Mouse (Mus musculus): Measurements from ENCODE around the gene Gas2l2.

DNA sequence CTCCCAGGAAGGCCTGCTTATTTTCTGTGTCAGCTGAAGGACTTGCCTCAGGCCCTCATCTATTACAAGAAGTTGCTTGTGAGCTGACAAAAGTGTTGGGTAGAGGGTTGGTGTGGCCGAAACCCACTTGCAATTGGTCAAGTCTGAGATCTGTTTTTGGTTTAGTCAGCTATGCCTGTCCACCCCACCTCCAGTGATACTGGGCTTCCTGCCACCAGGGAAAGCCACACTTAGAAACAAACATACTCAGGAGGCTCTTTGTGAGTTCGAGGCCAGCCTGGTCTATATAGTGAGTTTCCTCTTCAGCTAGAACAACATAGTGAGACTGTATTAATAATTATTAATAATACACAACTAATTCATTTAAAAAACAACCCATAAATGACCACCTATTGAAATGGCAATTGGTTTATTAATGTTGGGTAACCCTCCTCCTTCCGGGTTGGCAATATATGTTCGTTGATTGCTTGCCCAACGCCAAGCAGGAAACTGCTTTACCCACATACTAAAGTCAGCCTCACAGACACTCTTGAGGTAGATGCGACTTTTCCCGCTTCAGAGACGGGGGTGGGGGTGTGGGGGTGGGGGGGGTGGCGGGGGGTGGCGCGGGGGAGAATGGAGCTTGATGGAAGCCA lies 10.3 kb upstream of the Gas2l2 start:
- TF ChIP-seq CTCF (IDR thresholded peaks at IDR 0.05; ENCODE audit: control insufficient read depth, insufficient read depth, low read length): no peak
- TF ChIP-seq POLR2A (IDR thresholded peaks at IDR 0.05; ENCODE audit: borderline replicate concordance, control insufficient read depth, low read depth, low read length): no peak

All from bone marrow, adult 2 months (tissue).